Mouse (Mus musculus) neural tube, embryonic 12.5 days (tissue): Measurements from ENCODE around the gene Pex13. TPM values are rescaled to one million over a fixed set of nuclear protein-coding genes. Genes with fewer than 3 reads are reported as not detected.
"Not testable (repeated sequence)": the region's sequence is repeated elsewhere in the genome, so short reads cannot be mapped to it uniquely, and the experiment has no call there.

Source experiments
- ATAC-seq: fragments of 200-750 bp; cut with Nextera tagmentation; 2 replicates; pipeline ENCODE4 v1.8.0; 2017; ENCODE audit warnings: low read depth, mild to moderate bottlenecking, moderate TSS enrichment, moderate library complexity; ENCODE audit not compliant: low FRiP score
- H3K27ac ChIP-seq: fragments of 300-500 bp; sonication (generic); 2 replicates; pipeline ENCODE4 v1.5.1; 2016
- H3K27me3 ChIP-seq: fragments of 300-500 bp; sonication (generic); replicated peaks from 2 replicates; pipeline ENCODE4 v1.6.1; 2016; ENCODE audit warnings: mild to moderate bottlenecking
- H3K36me3 ChIP-seq: fragments of 300-500 bp; sonication (generic); 2 replicates; pipeline ENCODE4 v1.6.1; 2016; ENCODE audit warnings: mild to moderate bottlenecking
- H3K4me1 ChIP-seq: fragments of 300-500 bp; sonication (generic); 2 replicates; pipeline ENCODE4 v1.6.1; 2016
- H3K4me2 ChIP-seq: fragments of 300-500 bp; sonication (generic); replicated peaks from 2 replicates; pipeline ENCODE4 v1.6.1; 2016; ENCODE audit warnings: mild to moderate bottlenecking
- H3K4me3 ChIP-seq: fragments of 300-500 bp; sonication (generic); 2 replicates; pipeline ENCODE4 v1.5.1; 2016
- H3K9ac ChIP-seq: fragments of 300-500 bp; sonication (generic); 2 replicates; pipeline ENCODE4 v1.6.1; 2016; ENCODE audit warnings: mild to moderate bottlenecking
- H3K9me3 ChIP-seq: fragments of 300-500 bp; sonication (generic); 2 replicates; pipeline ENCODE4 v1.6.1; 2016; ENCODE audit warnings: mild to moderate bottlenecking
- WGBS: fragments of 180-500 bp; shearing (Covaris S2); methylation state at CpG from one replicate; pipeline ENCODE4 v1.1.7; 2016; 5-methylcytosine and 5-hydroxymethylcytosine counted together
- polyA plus RNA-seq: library from polyadenylated mRNA; unstranded; fragments of >200 nt; fragmentation: Nextera tagmentation; extraction: Ambion mirVana; gene quantifications from 2 replicates; pipeline ENCODE4 v1.2.1, GENCODE M21; 2016

The Pex13 gene
- polyA plus RNA-seq, 1 experiment from 2014 or later, result 45.5 TPM

DNA sequence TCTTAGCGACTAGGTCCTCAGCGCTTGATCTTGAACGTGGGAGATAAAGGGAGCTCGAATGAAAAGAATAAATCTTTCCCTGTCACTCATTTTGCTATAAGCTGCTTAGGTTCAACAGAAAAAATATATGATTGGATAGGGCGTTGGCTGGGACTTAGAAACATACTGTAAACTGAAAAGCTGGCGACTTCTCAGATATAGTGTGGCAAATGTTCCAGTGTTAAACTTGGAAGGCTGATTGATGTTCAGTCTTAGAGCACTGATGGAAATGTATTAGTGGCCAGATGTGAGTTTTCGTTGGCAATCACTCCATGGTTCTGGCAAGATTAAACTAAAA is 31.9 kb downstream of the Pex13 start:
- Histone ChIP-seq H3K27ac (peak overlapping the region; percentile 7; the same call in 1 of the 2 replicates), H3K9ac (peak overlapping the region; percentile 94; the same call in 1 of the 2 replicates), H3K4me1 (peaks cover 8% of the 10 kb centered on the region; the same call in 1 of the 2 replicates), H3K27me3 (no peaks in the 10 kb centered on the region), H3K4me3 (peak overlapping the region; percentile 85), H3K36me3 (no peaks in the 10 kb centered on the region), H3K4me2 (peak overlapping the region; percentile 68), H3K9me3 (no peaks in the 10 kb centered on the region)
- no peak for ATAC-seq
- WGBS, result 11% methylated on average over 7 of the region's 7 CpGs

DNA sequence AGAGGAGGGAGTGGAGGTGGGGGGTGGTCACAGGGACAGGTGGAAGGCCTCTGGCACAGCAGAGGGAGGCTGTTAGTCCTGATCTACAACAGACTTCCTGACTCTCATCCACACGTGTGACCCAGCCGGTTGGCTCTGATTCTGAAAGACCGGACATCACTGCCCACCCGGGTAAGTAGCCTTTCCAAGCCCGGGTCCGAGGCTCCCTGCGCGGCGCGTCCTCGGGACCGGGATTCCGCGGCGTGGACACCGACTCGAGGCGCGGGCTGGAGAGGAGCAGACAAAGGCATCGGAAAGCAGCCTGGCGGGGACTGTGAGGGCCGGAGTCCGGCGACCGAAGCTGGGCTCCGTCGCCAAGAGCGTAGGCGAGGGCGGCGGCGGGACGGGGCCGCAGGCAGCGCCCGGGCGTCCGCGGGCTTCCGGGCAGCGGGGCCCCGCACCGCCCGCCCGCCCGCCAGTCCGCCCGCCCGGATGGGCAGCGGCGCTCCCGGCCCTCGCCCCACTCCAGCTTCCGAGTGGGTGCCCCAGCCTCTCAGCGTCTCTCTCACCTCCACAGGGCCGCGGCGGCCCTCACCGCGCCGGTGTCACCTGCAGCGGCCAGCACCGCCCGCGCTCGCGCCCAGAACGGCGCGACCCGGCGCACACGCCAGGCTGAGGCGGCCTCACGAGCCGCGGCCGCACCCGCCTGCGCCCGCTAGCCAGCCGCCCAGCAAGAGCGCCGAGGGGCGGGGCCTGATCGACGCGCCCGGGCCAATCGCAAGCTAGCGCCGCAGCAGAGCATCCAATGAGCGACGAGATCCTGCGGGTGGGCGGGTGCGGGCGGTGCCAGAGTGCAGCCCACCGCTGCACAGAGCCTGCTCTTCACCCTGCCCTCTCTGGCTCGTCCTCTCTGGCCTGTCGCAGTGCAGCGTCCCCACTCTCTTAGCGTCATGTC is 32.5 kb downstream of the Pex13 start, which contains the start of gene 0610010F05Rik:
Gene 0610010F05Rik, minus strand, starts transcription at position 695 of the 934 bp plus-strand sequence.
- Histone ChIP-seq H3K4me1 (peaks cover 8% of the 10 kb centered on the region; the same call in 1 of the 2 replicates), H3K36me3 (peaks cover 6% of the 10 kb centered on the region), H3K27ac (peak within 1 kb of the TSS; percentile 80), H3K9me3 (no peaks in the 10 kb centered on the region), H3K4me2 (peak within 1 kb of the TSS; percentile 68), H3K4me3 (peak within 1 kb of the TSS; percentile 85), H3K27me3 (no peaks in the 10 kb centered on the region), H3K9ac (peak within 1 kb of the TSS; percentile 94)
- ATAC-seq, result peak; percentile 100
- under 1% methylated on average over 96 of the region's 103 CpGs for WGBS

DNA sequence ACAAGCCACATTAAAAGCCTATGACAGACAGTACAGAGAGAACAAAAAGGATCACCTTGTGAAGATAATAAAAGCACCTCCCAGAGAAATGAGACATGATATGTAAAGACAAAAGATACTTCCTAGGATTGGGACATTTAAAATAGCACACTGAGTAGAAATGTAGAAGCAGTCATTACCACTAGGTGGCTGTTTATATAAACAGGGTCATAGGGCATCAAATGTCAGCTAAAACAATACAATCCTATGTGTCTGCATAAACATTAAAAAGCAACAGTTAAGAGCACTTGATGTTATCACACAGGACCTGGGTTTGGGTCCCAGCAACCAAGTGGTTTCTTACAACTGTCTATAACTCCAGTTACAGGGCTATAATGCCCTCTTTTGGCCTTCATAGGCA is 35.1 kb downstream of the Pex13 start:
- H3K4me3 ChIP-seq, result no peak overlapping the region
- H3K9ac ChIP-seq, result no peak overlapping the region
- H3K9me3 ChIP-seq, result no peaks in the 10 kb centered on the region
- ATAC-seq, result no peak
- H3K27ac ChIP-seq, result no peak overlapping the region
- peaks cover 12% of the 10 kb centered on the region for H3K36me3 ChIP-seq
- no peak overlapping the region for H3K4me2 ChIP-seq
- H3K4me1 ChIP-seq, result peaks cover 8% of the 10 kb centered on the region; the same call in 1 of the 2 replicates
- no peaks in the 10 kb centered on the region for H3K27me3 ChIP-seq

DNA sequence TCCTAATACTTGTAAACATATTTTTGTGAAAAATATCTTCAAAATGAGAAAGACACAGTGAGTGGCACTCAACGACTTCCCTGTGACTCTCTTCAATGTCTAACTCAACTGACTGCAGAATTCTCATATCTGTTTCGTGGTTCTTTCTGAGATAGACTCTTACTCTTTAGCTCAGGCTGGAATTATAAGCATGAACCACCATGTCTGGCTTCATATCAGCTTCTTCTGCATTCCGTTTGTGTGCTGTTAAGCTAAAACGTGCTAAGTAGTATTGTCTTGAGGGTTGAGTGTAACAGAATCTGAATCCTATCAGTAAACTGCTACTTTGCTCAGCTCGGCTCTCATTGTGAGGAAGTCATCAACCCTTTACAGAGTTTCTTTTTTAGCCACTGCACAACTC is 46.8 kb downstream of the Pex13 start:
- 90% methylated on average over 5 of the region's 5 CpGs for WGBS
- H3K4me3 ChIP-seq, result no peak overlapping the region
- H3K27me3 ChIP-seq, result no peaks in the 10 kb centered on the region
- H3K4me1 ChIP-seq, result no peaks in the 10 kb centered on the region
- H3K4me2 ChIP-seq, result no peak overlapping the region
- no peak overlapping the region for H3K9ac ChIP-seq
- H3K27ac ChIP-seq, result no peak overlapping the region
- no peaks in the 10 kb centered on the region for H3K9me3 ChIP-seq
- peaks cover 13% of the 10 kb centered on the region; the same call in 1 of the 2 replicates for H3K36me3 ChIP-seq
- no peak for ATAC-seq

DNA sequence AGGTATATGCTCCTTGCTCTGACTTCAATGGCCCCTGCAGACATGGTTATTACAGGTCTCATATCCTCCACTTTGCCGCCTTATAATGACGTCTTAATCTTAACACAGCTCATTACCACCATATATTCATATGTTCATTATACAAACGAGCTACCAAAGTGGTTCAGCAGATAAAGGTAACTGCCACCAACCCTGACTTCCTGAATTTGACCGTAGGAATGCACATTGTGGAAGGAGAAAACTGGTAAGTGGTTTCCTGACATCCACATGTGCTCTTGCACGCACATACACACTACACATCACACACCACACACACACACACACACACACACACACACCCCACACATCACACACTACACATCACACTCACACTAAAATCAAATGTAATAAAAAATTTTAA is 51.2 kb downstream of the Pex13 start:
- WGBS, result 90% methylated on average over 5 of the region's 5 CpGs
- Histone ChIP-seq H3K9me3 (no peaks in the 10 kb centered on the region), H3K36me3 (peaks cover 12% of the 10 kb centered on the region), H3K27ac (no peak overlapping the region), H3K4me3 (no peak overlapping the region), H3K4me1 (no peaks in the 10 kb centered on the region), H3K27me3 (no peaks in the 10 kb centered on the region), H3K9ac (no peak overlapping the region), H3K4me2 (no peak overlapping the region)
- ATAC-seq, result no peak

DNA sequence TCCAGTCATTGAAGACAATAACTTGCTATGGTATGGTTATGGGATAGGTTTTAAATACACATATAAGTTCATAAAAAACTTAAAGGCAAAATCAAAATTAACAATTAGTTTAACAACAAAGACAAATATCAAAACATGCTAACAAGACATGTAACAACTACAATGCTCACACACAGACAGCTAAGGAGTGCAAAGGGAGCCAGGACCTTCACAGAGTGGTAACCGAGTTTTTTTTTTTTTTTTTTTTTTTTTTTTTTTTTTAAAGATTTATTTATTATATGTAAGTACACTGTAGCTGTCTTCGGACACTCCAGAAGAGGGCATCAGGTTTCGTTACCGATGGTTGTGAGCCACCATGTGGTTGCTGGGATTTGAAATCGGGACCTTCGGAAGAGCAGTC is 58.5 kb downstream of the Pex13 start:
- ATAC-seq, H3K4me3 ChIP-seq, H3K4me1 ChIP-seq, H3K27me3 ChIP-seq, H3K27ac ChIP-seq, H3K9ac ChIP-seq, H3K9me3 ChIP-seq, H3K4me2 ChIP-seq: not testable (repeated sequence)
- H3K36me3 ChIP-seq, result peaks cover 45% of the 10 kb centered on the region
- 93% methylated on average over 6 of the region's 6 CpGs for WGBS

Other genes with a start within 250 kb of the Pex13 start
- 135 and 139 TPM in 2 replicates for gene Ahsa2, start 167.9 kb downstream of the Pex13 start, polyA plus RNA-seq
- gene 1700093K21Rik, start 144.8 kb downstream of the Pex13 start, polyA plus RNA-seq, result not detected in 2 replicates
- 89.9 and 93.3 TPM in 2 replicates for gene 0610010F05Rik, start 32.3 kb downstream of the Pex13 start, polyA plus RNA-seq
- gene Pus10, start 285 bp downstream of the Pex13 start, polyA plus RNA-seq, result 18.4 and 19.8 TPM in 2 replicates
- 0.64 and 0.80 TPM in 2 replicates for gene Rel, start 105.0 kb upstream of the Pex13 start, polyA plus RNA-seq
- gene Papolg, start 229.3 kb upstream of the Pex13 start, polyA plus RNA-seq, result 25.2 and 25.6 TPM in 2 replicates